Mouse (Mus musculus) lung, embryonic 15.5 days (tissue): ENCODE measurements around the gene Lhfpl5. TPM values are rescaled to one million over a fixed set of nuclear protein-coding genes. Genes with fewer than 3 reads are reported as not detected.

Experiments used
- ATAC-seq: fragments of 200-750 bp; cut with Nextera tagmentation; 2 replicates; pipeline ENCODE4 v1.8.0; 2017; ENCODE audit warnings: moderate number of reproducible peaks, borderline replicate concordance; ENCODE audit not compliant: low FRiP score, low TSS enrichment; ENCODE audit errors: extremely low read depth
- H3K27ac ChIP-seq: fragments of 300-500 bp; sonication (generic); 2 replicates; pipeline ENCODE4 v1.5.1; 2015; ENCODE audit warnings: moderate library complexity, mild to moderate bottlenecking, inconsistent platforms
- H3K27me3 ChIP-seq: fragments of 300-500 bp; sonication (generic); 2 replicates; pipeline ENCODE4 v1.6.1; 2015; ENCODE audit warnings: inconsistent platforms
- H3K36me3 ChIP-seq: fragments of 300-500 bp; sonication (generic); 2 replicates; pipeline ENCODE4 v1.6.1; 2015; ENCODE audit warnings: inconsistent platforms
- H3K4me1 ChIP-seq: fragments of 300-500 bp; sonication (generic); 2 replicates; pipeline ENCODE4 v1.6.1; 2015; ENCODE audit warnings: inconsistent platforms
- H3K4me2 ChIP-seq: fragments of 300-500 bp; sonication (generic); 2 replicates; pipeline ENCODE4 v1.6.1; 2015; ENCODE audit warnings: inconsistent platforms, mild to moderate bottlenecking, moderate library complexity
- H3K4me3 ChIP-seq: fragments of 300-500 bp; sonication (generic); 2 replicates; pipeline ENCODE4 v1.5.1; 2015; ENCODE audit warnings: mild to moderate bottlenecking, inconsistent platforms
- H3K9ac ChIP-seq: fragments of 300-500 bp; sonication (generic); 2 replicates; pipeline ENCODE4 v1.6.1; 2015; ENCODE audit warnings: inconsistent platforms
- H3K9me3 ChIP-seq: fragments of 300-500 bp; sonication (generic); 2 replicates; pipeline ENCODE4 v1.6.1; 2016; ENCODE audit warnings: inconsistent platforms
- WGBS: fragments of 180-500 bp; shearing (Covaris S2); methylation state at CpG from one replicate; pipeline ENCODE4 v1.1.7; 2015; 5-methylcytosine and 5-hydroxymethylcytosine counted together
- microRNA-seq: library from miRNA; unstranded; fragments of <30 nt; microRNA quantifications from one replicate; pipeline ENCODE4, GENCODE M21; 2016
- polyA plus RNA-seq: library from polyadenylated mRNA; unstranded; fragments of >200 nt; fragmentation: Nextera tagmentation; extraction: Ambion mirVana; gene quantifications from 2 replicates; pipeline ENCODE4 v1.2.1, GENCODE M21; 2015

Lhfpl5 gene
- polyA plus RNA-seq, 1 experiment from 2014 or later, result 0.57 TPM

DNA sequence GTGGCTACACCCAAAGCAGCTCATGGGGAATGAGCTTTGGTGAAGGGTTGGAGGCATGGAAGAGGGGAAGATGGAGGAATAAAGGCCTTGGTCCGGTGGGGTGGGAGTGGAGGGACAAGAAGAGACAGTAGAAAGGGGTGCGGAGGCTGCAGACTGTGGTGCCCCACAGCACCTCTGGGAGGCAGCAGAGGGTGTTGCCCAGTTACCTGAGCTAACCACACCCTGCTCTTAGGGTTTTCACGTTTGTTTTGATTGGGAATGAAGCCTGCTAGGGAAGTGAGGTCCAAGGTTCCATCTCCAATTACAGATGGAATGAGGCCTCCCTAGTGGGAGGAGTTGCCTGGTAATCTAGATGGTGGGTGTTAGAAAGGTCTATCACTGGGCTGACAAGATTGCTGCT is 53.7 kb downstream of the Lhfpl5 start:
- Histone ChIP-seq H3K4me2 (no peak overlapping the region), H3K4me3 (no peak overlapping the region), H3K36me3 (no peaks in the 10 kb centered on the region), H3K27ac (no peak overlapping the region), H3K4me1 (no peaks in the 10 kb centered on the region), H3K27me3 (no peaks in the 10 kb centered on the region), H3K9me3 (no peaks in the 10 kb centered on the region), H3K9ac (no peak overlapping the region)
- 52% methylated on average over 3 of the region's 3 CpGs for WGBS
- no peak for ATAC-seq

Small RNA genes within 50 kb of the gene (microRNA-seq; reads per million reads assigned to microRNA genes)
- gene Gm25195 (not detected), gene Mir6969 (not detected)

Other genes starting within 250 kb of the Lhfpl5 start
- gene Rpl10a, start 247.2 kb upstream of the Lhfpl5 start, polyA plus RNA-seq, result 606 and 658 TPM in 2 replicates
- gene Tead3, start 224.8 kb upstream of the Lhfpl5 start, polyA plus RNA-seq, result 10.9 and 11.5 TPM in 2 replicates
- gene Tulp1, start 210.4 kb upstream of the Lhfpl5 start, polyA plus RNA-seq, result 6.0 and 6.2 TPM in 2 replicates
- 30.7 and 35.1 TPM in 2 replicates for gene Fkbp5, start 58.1 kb upstream of the Lhfpl5 start, polyA plus RNA-seq
- gene Armc12, start 44.8 kb upstream of the Lhfpl5 start, polyA plus RNA-seq, result not detected in 2 replicates
- gene Clpsl2, start 26.2 kb upstream of the Lhfpl5 start, polyA plus RNA-seq, result not detected in 2 replicates
- gene Clps, start 14.9 kb upstream of the Lhfpl5 start, polyA plus RNA-seq, result 0.34 and 9.2 TPM in 2 replicates
- 75.1 and 79.3 TPM in 2 replicates for gene Srpk1, start 47.1 kb downstream of the Lhfpl5 start, polyA plus RNA-seq
- 0.47 and 0.58 TPM in 2 replicates for gene Slc26a8, start 114.6 kb downstream of the Lhfpl5 start, polyA plus RNA-seq
- 53.3 and 55.6 TPM in 2 replicates for gene Mapk14, start 115.7 kb downstream of the Lhfpl5 start, polyA plus RNA-seq
- gene AC170998.1, start 150.4 kb downstream of the Lhfpl5 start, polyA plus RNA-seq, result 2.5 and 3.0 TPM in 2 replicates
- gene Mapk13, start 193.7 kb downstream of the Lhfpl5 start, polyA plus RNA-seq, result 75.2 and 76.2 TPM in 2 replicates
- 10.3 and 12.9 TPM in 2 replicates for gene Brpf3, start 225.4 kb downstream of the Lhfpl5 start, polyA plus RNA-seq